Mouse (Mus musculus): Measurements from ENCODE around the gene Fhdc1. TPM values are rescaled to one million over a fixed set of nuclear protein-coding genes. Genes with fewer than 3 reads are reported as not detected.
A peak's percentile ranks its signal among the peaks of the same experiment; 100 is the strongest.

Fhdc1 gene
- polyA plus RNA-seq, 1 experiment from 2014 or later, result 17.8 TPM

GRCm38 (mm10) chr3:84436947-84437346, 43.3 kb downstream of the Fhdc1 start:
- H3K27ac ChIP-seq (replicated peaks), result no peak overlapping the region
- H3K4me3 ChIP-seq (ENCODE audit: low read depth, low read length), result no peak overlapping the region
- H3K9me3 ChIP-seq (ENCODE audit: control insufficient read depth, low read length), result no peaks in the 10 kb centered on the region
- H3K36me3 ChIP-seq (ENCODE audit: control insufficient read depth, insufficient read depth, low read length), result no peaks in the 10 kb centered on the region
- 78% methylated on average over 7 of the region's 7 CpGs for WGBS
- H3K4me1 ChIP-seq (replicated peaks; ENCODE audit: control insufficient read depth, insufficient read depth), result peaks cover 9% of the 10 kb centered on the region
- DNase-seq (ENCODE audit: low spot score) (no peak), ATAC-seq (ENCODE audit: low FRiP score, low TSS enrichment) (peak; percentile 81)
- no peak overlapping the region for H3K4me2 ChIP-seq (replicated peaks; ENCODE audit: low read depth)
- no peak for TF ChIP-seq EP300 (optimal IDR thresholded peaks at IDR 0.05)
- no peak for TF ChIP-seq CTCF (IDR thresholded peaks at IDR 0.05; ENCODE audit: low read depth)
- no peak overlapping the region for H3K9ac ChIP-seq (ENCODE audit: low read length)
- no peaks in the 10 kb centered on the region for H3K27me3 ChIP-seq (ENCODE audit: control insufficient read depth, insufficient read depth, low read length)

- Histone ChIP-seq H3K27me3 (ENCODE audit: control insufficient read depth, insufficient read depth, low read length) (no peaks in the 10 kb centered on the region), H3K4me3 (ENCODE audit: low read depth, low read length) (no peak overlapping the region), H3K9ac (ENCODE audit: low read length) (no peak overlapping the region), H3K4me1 (replicated peaks; ENCODE audit: control insufficient read depth, insufficient read depth) (peaks cover 13% of the 10 kb centered on the region), H3K4me2 (replicated peaks; ENCODE audit: low read depth) (no peak overlapping the region), H3K9me3 (ENCODE audit: control insufficient read depth, low read length) (no peaks in the 10 kb centered on the region), H3K36me3 (ENCODE audit: control insufficient read depth, insufficient read depth, low read length) (no peaks in the 10 kb centered on the region), H3K27ac (replicated peaks) (no peak overlapping the region; the same call in 1 of the 2 replicates)
- TF ChIP-seq CTCF (IDR thresholded peaks at IDR 0.05; ENCODE audit: low read depth) (no peak), EP300 (optimal IDR thresholded peaks at IDR 0.05) (no peak)
- 25% methylated on average over 11 of the region's 11 CpGs for WGBS
- peak; percentile 53 for ATAC-seq (ENCODE audit: low FRiP score, low TSS enrichment)
- DNase-seq (ENCODE audit: low spot score), result peak; percentile 90
These were observed 44.8 kb downstream of the Fhdc1 start for GRCm38 (mm10) chr3:84435288-84436043.

- H3K4me1 ChIP-seq (replicated peaks; ENCODE audit: control insufficient read depth, insufficient read depth), result peaks cover 20% of the 10 kb centered on the region
- H3K4me2 ChIP-seq (replicated peaks; ENCODE audit: low read depth), result no peak overlapping the region
- no peaks in the 10 kb centered on the region for H3K36me3 ChIP-seq (ENCODE audit: control insufficient read depth, insufficient read depth, low read length)
- no peaks in the 10 kb centered on the region for H3K9me3 ChIP-seq (ENCODE audit: control insufficient read depth, low read length)
- H3K4me3 ChIP-seq (ENCODE audit: low read depth, low read length), result no peak overlapping the region
- ATAC-seq (ENCODE audit: low FRiP score, low TSS enrichment), result no peak
- WGBS, result 87% methylated on average over 10 of the region's 10 CpGs
- H3K27me3 ChIP-seq (ENCODE audit: control insufficient read depth, insufficient read depth, low read length), result no peaks in the 10 kb centered on the region
- H3K9ac ChIP-seq (ENCODE audit: low read length), result no peak overlapping the region
- no peak for DNase-seq (ENCODE audit: low spot score)
- no peak overlapping the region for H3K27ac ChIP-seq (replicated peaks)
- no peak for TF ChIP-seq EP300 (optimal IDR thresholded peaks at IDR 0.05)
- no peak for TF ChIP-seq CTCF (IDR thresholded peaks at IDR 0.05; ENCODE audit: low read depth)
These were observed 47.3 kb downstream of the Fhdc1 start for GRCm38 (mm10) chr3:84432797-84433445.

GRCm38 (mm10) chr3:84431257-84431656, 49.0 kb downstream of the Fhdc1 start:
- ATAC-seq (ENCODE audit: low FRiP score, low TSS enrichment) (no peak), DNase-seq (ENCODE audit: low spot score) (no peak)
- 32% methylated on average over 5 of the region's 5 CpGs for WGBS

DNA sequence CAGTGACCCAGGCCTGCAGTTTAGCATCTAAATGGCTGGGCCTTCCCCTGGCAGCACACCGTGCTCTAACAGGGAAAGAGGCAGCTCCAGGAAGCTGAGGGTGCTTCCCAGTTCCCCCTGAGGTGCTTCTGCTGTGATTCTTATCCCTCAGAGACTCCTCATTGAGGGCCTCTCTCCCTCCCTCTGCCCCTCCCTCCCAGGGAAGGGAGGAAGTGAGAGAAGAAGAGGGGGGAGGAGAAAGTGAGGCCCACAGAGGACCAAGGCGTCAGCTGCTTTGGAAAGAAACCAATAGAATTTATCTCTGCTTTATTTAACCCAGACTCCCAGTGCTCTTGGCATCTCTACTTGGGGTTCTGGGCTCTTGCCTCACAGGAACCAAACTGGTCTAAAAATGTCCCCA, 50.1 kb downstream of the Fhdc1 start:
- WGBS, result 35% methylated on average over 2 of the region's 2 CpGs
- ATAC-seq (ENCODE audit: low FRiP score, low TSS enrichment) (no peak), DNase-seq (ENCODE audit: low spot score) (no peak)
- peak overlapping the region; percentile 88 for H3K27ac ChIP-seq (replicated peaks)
- H3K4me3 ChIP-seq (ENCODE audit: low read depth, low read length), result no peak overlapping the region
- no peaks in the 10 kb centered on the region for H3K9me3 ChIP-seq (ENCODE audit: control insufficient read depth, low read length)
- no peaks in the 10 kb centered on the region for H3K27me3 ChIP-seq (ENCODE audit: control insufficient read depth, insufficient read depth, low read length)
- H3K4me1 ChIP-seq (replicated peaks; ENCODE audit: control insufficient read depth, insufficient read depth), result peaks cover 15% of the 10 kb centered on the region
- no peak overlapping the region for H3K4me2 ChIP-seq (replicated peaks; ENCODE audit: low read depth)
- H3K36me3 ChIP-seq (ENCODE audit: control insufficient read depth, insufficient read depth, low read length), result no peaks in the 10 kb centered on the region
- TF ChIP-seq CTCF (IDR thresholded peaks at IDR 0.05; ENCODE audit: low read depth), result no peak
- H3K9ac ChIP-seq (ENCODE audit: low read length), result no peak overlapping the region

More at GRCm38 (mm10) chr3:84431257-84431656, 49.0 kb downstream of the Fhdc1 start:
- peak overlapping the region; percentile 88 for H3K27ac ChIP-seq (replicated peaks)
- no peaks in the 10 kb centered on the region for H3K36me3 ChIP-seq (ENCODE audit: control insufficient read depth, insufficient read depth, low read length)
- no peaks in the 10 kb centered on the region for H3K9me3 ChIP-seq (ENCODE audit: control insufficient read depth, low read length)
- H3K4me3 ChIP-seq (ENCODE audit: low read depth, low read length), result no peak overlapping the region
- TF ChIP-seq EP300 (optimal IDR thresholded peaks at IDR 0.05), result no peak
- TF ChIP-seq CTCF (IDR thresholded peaks at IDR 0.05; ENCODE audit: low read depth), result no peak
- peaks cover 20% of the 10 kb centered on the region for H3K4me1 ChIP-seq (replicated peaks; ENCODE audit: control insufficient read depth, insufficient read depth)
- H3K4me2 ChIP-seq (replicated peaks; ENCODE audit: low read depth), result no peak overlapping the region
- H3K9ac ChIP-seq (ENCODE audit: low read length), result peak overlapping the region; percentile 18; the same call in 1 of the 2 replicates
- H3K27me3 ChIP-seq (ENCODE audit: control insufficient read depth, insufficient read depth, low read length), result no peaks in the 10 kb centered on the region

All from stomach, postnatal 0 days (tissue).